Mouse (Mus musculus) Patski (cell line): ENCODE results near the gene Pank4. TPM values are rescaled to one million over a fixed set of nuclear protein-coding genes. Genes with fewer than 3 reads are reported as not detected.

Source experiments
- ATAC-seq: fragments of 100-300 bp; one replicate; pipeline ENCODE4 v1.8.0; 2021
- CTCF ChIA-PET: fragments of 350-600 bp; sonication (Branson Sonifier 250); formaldehyde crosslinking; loops from one replicate; lab custom pipeline; 2022; ENCODE audit warnings: inconsistent platforms; lab: Charles Lee
- POLR2A ChIA-PET: fragments of 350-600 bp; sonication (Branson Sonifier 250); formaldehyde crosslinking; loops from one replicate; lab custom pipeline; 2022; ENCODE audit warnings: antibody characterized with exemption, inconsistent platforms; lab: Charles Lee
- DNase-seq: peaks from one replicate; pipeline ENCODE4 v3.0.0-alpha.2; 2011; ENCODE audit warnings: low read depth, low spot score
- H3K27me3 ChIP-seq: fragments of 371-371 bp; one replicate; pipeline ENCODE4 v1.5.1; 2021
- CTCF ChIP-seq: fragments of 100-300 bp; IDR thresholded peaks from one replicate; pipeline ENCODE4 v1.5.1; 2021
- in situ Hi-C: fragments of 300-500 bp; cut with MboI; formaldehyde crosslinking; loops from 3 replicates; pipeline ENCODE4 v1.11.1; 2018; ENCODE audit warnings: low pct_unique_long_range_greater_than_20kb, mixed read lengths
- polyA plus RNA-seq: library from polyadenylated mRNA; unstranded; gene quantifications from one replicate; pipeline ENCODE4 v1.2.3, GENCODE M21; 2021

Pank4 gene
- polyA plus RNA-seq, 1 experiment from 2014 or later = 29.1 TPM

- DNase-seq (no peak), ATAC-seq (no peak)
- in situ Hi-C loops = no loop called here
- CTCF ChIA-PET = no interaction called here
- POLR2A ChIA-PET = no interaction called here
- TF ChIP-seq CTCF = no peak
- peaks cover 21% of the 10 kb centered on the region for H3K27me3 ChIP-seq
These were observed 54.8 kb downstream of the Pank4 start for GRCm38 (mm10) chr4:155018601-155019335.

DNA sequence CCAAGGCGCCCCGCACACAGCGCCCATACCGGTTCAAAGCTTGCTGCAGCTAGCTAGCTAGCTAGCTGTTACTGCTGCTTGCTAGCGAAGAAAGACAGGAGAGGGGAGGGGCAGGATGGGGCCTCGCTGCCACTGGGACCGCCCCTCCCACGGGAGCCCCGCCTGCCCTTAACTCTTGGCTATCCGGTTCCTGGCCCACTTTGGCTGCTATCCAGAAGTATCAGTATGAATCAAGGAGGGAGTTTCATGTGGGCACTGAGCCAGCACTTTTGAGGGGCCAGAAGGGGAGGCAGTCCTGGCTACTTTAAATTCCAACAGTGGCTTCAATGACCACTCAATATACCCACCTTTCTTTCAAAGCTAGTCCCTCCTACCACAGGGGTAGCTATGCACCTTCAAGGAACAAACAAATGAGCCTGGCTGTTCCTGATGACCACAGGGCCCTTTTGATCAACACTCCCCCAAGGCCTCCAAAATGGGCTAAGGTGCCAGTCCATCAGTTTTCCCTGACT, 55.5 kb downstream of the Pank4 start:
- H3K27me3 ChIP-seq = peaks cover 26% of the 10 kb centered on the region
- ATAC-seq = no peak
- in situ Hi-C loops = no loop called here
- ChIA-PET POLR2A (no interaction called here), CTCF (no interaction called here)
- DNase-seq = no peak
- TF ChIP-seq CTCF = no peak

DNA sequence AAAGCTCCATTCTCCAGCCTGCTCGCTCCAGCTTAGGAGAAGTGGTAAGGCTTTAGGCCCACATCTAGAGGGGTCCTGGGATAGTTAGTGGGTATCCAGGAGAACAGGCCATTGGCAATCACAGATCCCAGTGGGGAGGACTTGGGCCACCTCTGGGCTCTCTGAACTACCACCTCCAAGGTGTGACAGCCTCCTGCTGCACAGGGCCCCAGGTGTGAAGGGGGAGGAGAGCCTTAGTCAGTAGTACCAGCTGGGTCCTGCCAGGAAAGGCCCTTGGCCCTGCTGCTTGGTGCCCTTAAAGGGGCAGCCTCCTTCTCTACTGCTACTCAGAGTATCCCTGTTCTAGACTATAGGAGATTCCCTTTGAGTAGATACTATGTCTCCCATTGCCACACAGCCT, 56.2 kb downstream of the Pank4 start:
- ChIA-PET POLR2A (no interaction called here), CTCF (no interaction called here)
- in situ Hi-C loops = no loop called here
- no peak for TF ChIP-seq CTCF
- no peak for DNase-seq
- no peak for ATAC-seq
- H3K27me3 ChIP-seq = peaks cover 26% of the 10 kb centered on the region

DNA sequence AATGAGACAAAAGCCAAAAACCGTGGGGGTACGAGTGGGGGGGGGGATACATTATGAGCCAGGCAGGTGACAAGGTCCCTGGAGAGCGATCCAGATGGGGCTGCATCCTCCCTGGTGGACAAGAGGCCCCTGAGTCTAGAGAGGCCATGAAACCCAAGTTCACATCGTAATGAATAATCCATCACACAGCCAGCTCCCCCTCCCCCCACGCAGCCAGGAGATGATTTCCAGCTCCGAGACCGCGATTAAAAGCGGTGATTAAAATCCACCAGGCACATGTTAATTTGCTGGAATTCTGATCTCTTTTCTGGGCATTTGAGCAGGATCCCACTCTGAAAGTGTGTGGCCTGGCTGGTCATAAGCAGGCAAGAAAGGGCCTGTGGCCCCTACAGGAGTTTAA, 56.9 kb downstream of the Pank4 start:
- in situ Hi-C loops = no loop called here
- no peak for TF ChIP-seq CTCF
- POLR2A ChIA-PET = no interaction called here
- no peak for DNase-seq
- H3K27me3 ChIP-seq = peaks cover 26% of the 10 kb centered on the region
- no peak for ATAC-seq
- CTCF ChIA-PET = no interaction called here

DNA sequence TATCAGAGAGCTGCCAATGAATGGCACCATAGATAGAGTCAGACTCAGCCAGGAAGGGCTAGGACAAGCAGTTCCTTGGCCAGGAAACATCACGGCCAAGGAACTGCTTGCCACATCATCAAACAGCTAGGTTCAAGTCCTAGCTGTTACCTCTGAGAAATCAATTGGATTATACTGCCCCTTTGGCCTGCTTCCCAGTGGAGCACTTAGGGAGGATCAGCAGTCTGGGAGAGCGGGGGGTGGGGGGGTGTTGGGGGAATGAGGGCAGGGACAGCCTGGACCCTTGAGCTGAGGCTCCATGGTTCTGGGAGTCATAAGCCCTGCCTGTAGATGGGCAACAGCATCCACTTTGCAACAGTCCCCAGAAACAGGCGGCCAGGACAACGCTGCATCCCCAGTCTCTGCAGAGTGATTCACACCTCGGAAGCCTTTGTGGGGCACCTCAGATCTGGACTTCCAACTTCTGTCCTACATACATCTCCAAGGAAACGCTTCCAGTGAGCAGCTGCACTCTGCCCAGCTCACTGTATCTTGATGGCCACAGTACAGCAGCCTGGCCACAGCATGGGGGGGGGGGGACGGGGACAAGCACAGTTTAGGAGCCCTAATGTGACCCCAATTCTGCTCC, 58.4 kb downstream of the Pank4 start:
- TF ChIP-seq CTCF = no peak
- CTCF ChIA-PET = no interaction called here
- peaks cover 26% of the 10 kb centered on the region for H3K27me3 ChIP-seq
- in situ Hi-C loops = no loop called here
- no peak for ATAC-seq
- POLR2A ChIA-PET = no interaction called here
- no peak for DNase-seq

DNA sequence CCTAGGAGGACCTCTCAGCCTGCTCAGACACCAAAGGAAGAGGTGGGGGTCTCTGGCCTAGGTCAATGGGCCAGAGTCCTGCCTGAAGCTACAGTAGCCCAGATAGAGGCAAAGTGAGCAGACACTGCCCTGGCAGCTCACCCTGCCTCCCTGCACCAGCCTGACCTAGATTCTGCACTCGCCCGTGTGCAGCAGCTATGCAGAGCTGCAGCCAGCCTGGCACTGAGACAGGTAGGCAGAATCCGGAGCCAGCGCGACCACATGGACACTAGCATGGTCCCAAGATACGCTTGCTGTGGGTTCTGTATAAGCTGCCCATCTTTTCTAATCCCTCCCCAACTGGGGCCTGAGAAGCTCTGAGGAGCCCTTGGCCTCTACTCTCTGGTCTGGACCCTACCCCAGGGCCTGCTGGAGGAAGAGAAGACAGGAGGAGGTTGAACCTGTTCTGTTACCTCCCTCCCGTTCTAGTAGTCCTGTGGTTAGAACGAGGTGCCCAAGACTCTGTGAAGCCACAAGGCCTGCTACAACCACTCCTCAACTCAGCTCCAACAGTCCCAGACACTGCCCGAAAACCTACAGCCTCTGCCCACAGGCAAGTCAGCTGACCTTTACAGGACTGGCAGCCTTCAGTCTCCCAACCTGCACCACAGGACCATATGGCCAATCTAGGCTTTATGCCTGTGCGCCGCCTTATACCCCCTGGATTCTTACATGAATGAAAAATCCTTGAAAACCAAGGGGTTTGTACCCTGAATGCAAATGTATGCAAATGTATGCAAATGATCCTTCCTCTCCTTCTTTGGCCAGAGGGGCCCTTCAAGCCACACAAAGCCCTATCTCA, 60.5 kb downstream of the Pank4 start:
- ChIA-PET CTCF (interaction anchor here (0.9 kb wide), 1 partner anchor 11 kb away, joined by 4 read pairs; no protein-coding TSS in a partner anchor), POLR2A (no interaction called here)
- DNase-seq = no peak
- in situ Hi-C loops = no loop called here
- H3K27me3 ChIP-seq = peaks cover 22% of the 10 kb centered on the region
- TF ChIP-seq CTCF = no peak
- ATAC-seq = no peak

Other genes starting within 250 kb of the Pank4 start
- not detected for gene Ttc34, start 126.7 kb upstream of the Pank4 start, polyA plus RNA-seq
- not detected for gene Mmel1, start 94.5 kb upstream of the Pank4 start, polyA plus RNA-seq
- gene Fam213b, start 65.0 kb upstream of the Pank4 start, polyA plus RNA-seq = 31.6 TPM
- gene Tnfrsf14, start 35.6 kb upstream of the Pank4 start, polyA plus RNA-seq = 0.13 TPM
- not detected for gene Hes5, start 3.2 kb upstream of the Pank4 start, polyA plus RNA-seq
- gene Plch2, start 92.7 kb downstream of the Pank4 start, polyA plus RNA-seq = 0.49 TPM
- gene Pex10, start 102.9 kb downstream of the Pank4 start, polyA plus RNA-seq = 6.6 TPM
- gene Rer1, start 122.3 kb downstream of the Pank4 start, polyA plus RNA-seq = 91.9 TPM
- 3.6 TPM for gene Morn1, start 122.5 kb downstream of the Pank4 start, polyA plus RNA-seq